Mouse (Mus musculus) c-Kit-negative CD71-positive TER-119-positive erythroid progenitor cells, embryonic 14.5 days (primary cell): ENCODE measurements around the gene Bmpr2.

Experiments
- DNase-seq: peaks from one replicate; pipeline ENCODE4 v3.0.0-alpha.2; 2013; ENCODE audit warnings: low read depth, low spot score

Gene Bmpr2

DNA sequence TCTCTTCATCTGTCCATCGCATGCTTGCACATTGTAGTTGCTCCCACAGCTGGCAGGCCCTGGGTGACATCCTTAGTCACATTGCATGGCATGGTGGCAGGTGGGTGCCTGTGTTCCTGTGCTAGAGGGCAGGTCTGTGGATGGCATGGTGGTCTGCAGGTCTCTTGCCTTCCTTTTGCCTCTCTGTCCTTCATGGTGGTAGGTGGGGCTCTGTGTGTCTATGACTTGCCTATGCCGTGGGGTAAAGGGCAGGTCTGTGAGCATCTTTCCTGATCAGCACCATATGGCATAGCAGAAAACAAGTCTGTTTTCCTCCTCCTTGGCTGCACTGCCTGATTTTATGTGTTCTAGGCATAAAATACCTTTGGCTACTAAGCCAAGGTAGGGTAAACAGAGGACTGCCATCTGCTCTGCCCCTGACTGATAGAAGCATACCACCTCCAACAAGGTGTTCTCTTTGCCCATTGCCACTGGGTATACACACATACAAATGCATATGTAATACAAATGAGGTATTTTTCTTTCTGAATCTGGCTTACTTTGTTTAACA is 164.0 kb downstream of the Bmpr2 start:
- no peak for DNase-seq
